Mouse (Mus musculus): ENCODE measurements around the gene Gpm6a. TPM values are rescaled to one million over a fixed set of nuclear protein-coding genes. Genes with fewer than 3 reads are reported as not detected.

Gene Gpm6a
- total RNA-seq (2023) = 0.23 to 0.38 TPM (median 0.33 TPM) in 4 replicates

GRCm38 (mm10) chr8:54954741-54955455 is at the start of gene Gpm6a:
TSS of gene Gpm6a (plus strand) at chr8:54954843.

Other genes with a start within 250 kb of the Gpm6a start
- not detected in 4 replicates for gene Wdr17, start 67.7 kb upstream of the Gpm6a start, total RNA-seq (2023)